Mouse (Mus musculus): ENCODE measurements around the gene Kif5a.
"Not testable (repeated sequence)": the region's sequence is repeated elsewhere in the genome, so short reads cannot be mapped to it uniquely, and the experiment has no call there.

Kif5a gene

DNA sequence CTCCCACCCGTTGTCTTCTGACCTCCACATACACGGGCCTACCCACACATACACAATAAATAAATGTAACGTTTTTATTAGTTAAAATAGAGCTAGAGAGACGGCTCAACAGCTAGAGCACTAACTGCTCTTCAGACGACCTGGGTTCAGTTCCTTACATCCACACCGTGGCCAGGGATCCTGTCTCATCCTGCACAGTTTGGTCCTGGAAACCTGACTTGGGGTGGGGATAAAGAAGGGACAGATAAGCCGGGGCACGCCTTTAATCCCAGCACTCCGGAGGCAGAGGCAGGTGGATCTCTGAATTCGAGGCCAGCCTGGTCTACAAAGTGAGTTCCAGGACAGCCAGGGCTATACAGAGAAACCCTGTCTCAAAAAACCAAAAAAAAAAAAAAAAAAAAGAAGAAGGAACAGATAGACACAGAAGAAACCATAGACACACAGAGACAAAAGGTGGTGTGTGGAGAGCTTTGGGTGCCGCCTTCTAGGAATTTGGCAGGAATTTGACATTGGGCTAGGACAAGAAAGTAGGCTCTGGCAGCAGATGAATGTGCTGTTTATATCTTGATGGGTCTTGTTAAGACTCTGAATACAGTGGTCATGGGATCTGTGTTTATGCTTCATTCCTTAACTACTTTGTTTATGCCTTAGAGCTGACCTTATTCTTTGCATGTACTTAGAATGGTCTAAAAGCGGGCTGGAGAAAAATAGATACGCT lies 49.3 kb downstream of the Kif5a start:
- no peak for DNase-seq (ENCODE audit: low spot score)

DNA sequence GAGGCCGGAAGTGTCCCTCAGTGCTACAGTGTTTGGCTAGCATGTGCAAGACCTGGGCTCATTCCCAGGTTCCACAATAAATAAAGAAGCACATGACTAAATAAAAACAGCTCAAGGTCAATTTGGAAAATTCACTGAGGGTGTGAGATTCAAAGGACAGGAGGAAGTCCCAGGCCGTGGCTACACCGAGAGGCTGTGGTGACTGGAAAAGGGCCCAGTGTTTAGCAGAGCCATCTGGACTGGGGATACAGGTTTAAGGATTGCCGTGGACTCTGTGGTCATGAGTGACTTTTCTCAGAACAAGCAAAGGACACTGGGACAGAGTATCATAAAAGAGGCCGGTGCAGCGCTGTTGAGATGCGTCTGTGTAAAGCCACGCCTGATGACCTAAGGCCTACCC lies 49.9 kb downstream of the Kif5a start:
- DNase-seq (ENCODE audit: low spot score) = no peak

GRCm38 (mm10) chr10:127211414-127211854 lies 51.7 kb downstream of the Kif5a start, which contains the start of gene Pip4k2c:
Gene Pip4k2c, minus strand, starts transcription at chr10:127211585.
- peak; percentile 93 for DNase-seq (ENCODE audit: low spot score)

DNA sequence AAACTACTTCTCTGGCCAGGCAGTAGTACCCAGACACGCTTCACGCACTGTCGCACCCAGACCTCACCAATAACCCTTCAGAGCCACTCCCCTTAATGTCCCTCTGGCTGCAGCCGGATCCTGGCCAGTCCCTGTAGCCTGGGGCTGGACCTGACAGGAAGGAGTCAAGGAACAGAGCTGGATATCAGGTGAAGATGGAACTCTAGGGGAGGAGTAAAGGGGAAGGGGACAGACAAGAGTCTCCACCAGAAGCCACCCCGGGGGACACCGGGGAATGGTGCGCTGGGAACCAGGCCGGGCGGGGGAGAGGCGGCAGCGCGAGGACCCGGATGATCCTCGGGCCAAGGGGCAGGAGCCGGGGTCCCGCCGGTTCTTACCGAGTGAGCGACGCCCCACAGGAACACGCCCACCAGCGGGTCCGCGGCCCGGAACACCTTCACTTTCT lies 52.2 kb downstream of the Kif5a start:
- DNase-seq (ENCODE audit: low spot score) = peak; percentile 29

DNA sequence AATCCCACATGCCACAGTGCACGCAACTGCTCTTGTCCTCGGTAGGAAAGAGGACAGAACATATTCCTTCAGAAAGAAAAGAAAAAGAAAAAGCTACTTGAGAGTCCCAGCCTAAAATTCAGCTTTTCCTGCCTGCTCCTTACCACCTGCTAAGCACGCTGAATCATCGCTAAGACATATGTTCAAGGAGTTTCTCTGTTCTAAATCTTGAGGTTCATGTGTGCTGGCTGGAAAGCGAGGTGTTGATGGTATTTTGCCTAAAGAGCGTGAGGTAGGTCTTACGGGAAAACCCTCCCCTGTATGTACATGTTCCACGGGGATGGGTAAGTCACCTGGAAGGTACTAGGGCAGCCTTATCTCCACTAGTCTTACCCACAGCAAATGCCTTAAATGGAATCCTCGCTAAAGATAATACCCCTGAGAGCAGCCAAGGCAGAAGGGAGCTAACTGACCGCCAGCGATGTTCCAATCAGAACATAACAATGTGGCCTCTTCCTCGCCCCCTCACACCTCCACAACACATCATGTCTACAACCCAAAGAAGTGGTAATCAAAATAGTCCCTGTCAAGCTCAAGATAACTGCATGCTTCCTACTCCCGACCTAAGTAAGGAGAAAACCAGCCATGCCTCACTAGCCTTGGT lies 53.1 kb downstream of the Kif5a start:
- DNase-seq (ENCODE audit: low spot score) = no peak

GRCm38 (mm10) chr10:127208921-127209320 lies 54.2 kb downstream of the Kif5a start:
- DNase-seq (ENCODE audit: low spot score) = no peak

DNA sequence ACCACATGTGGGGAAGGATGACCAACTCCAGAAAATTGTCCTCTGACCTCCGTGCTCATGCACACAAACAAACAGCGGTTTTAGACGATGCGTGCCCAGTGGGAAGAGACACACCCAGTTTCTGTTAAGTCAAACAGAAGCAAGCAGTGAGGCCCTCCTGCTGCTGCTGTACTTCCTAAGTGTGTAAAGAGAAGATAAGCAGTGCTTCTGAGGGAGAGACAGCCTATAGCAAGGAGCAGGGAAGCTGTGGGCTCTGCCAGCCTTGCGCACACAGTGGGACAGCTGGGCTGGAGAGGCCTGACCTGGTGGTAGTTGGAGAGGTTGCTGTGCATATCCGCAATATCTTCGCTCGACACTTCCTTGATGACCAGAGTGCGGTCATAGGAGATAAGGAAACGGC lies 57.8 kb downstream of the Kif5a start:
- DNase-seq (ENCODE audit: low spot score) = no peak

DNA sequence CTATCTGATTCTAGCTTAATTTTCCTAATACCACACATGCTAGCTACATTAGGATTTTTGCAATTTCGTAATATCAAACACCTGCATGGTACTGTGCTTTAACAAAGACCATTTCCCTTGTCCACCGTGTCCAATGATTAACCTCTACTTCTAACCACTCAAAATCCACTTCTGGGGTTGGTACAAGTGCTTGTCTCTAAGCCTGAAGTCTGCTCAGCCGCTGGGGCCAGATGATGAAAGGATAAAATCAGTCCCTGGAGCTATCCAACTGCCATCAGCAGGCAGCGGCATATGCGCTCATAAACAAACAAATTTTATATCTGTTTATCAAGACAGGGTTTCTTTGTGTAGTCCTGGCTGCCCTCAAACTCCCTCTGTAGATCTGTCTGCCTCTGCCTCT lies 58.6 kb downstream of the Kif5a start:
- DNase-seq (ENCODE audit: low spot score) = no peak

DNA sequence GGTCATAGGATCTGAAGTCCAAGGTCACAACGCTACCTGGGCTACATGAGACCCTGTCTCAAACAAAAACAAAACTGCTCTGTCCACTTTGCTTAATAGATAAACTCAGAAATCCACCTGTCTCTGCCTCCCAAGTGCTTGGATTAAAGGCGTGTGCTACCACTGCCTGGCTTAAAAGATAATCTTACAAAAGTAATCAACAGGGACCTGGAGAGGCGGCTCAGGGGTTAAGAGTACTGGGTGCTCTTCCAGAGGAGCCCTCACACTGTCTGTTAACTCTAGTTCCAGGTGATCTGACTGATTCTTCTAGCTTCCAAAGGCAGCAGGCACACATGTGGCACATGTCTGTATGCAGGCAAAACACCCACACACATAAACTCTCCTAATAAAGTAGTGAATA lies 60.0 kb downstream of the Kif5a start:
- DNase-seq (ENCODE audit: low spot score) = no peak

DNA sequence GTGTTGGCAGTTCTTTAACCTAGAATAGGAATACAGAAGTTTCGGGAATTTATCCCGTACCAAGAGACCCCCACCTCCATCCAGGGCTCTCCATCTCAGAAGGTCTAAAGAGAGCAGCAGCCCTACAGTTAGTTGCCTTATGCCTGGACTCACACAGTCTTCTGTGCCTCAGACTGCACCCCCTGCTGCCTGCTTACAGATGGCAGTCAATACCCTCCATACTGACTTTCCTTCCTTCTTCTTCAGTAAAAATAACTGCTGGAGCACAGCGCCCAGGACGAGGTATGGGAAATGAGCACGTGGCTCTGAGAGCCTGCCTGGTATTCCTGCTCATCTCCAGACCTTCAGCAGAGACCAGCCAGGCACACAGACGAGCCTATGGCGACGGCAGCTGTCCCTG lies 62.9 kb downstream of the Kif5a start:
- no peak for DNase-seq (ENCODE audit: low spot score)

DNA sequence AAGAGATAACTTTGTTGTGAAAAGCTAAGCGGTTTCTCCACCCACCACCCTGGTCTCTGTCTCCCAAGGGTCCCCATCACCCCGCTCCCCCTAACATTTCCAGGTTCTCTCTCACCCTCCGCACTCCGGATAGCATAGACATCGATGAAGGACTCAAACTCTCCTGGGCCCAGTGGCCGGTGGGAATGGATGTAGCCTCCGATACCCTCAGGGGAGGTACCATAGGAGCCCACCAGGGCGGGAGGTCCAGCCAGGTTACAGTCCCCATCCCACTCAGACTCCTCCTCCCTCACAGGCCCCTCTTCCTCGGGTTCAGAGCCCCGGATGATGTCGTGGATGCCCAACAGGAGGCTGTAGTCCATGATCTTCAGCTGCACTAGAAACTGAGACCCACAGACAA lies 63.7 kb downstream of the Kif5a start:
- no peak for DNase-seq (ENCODE audit: low spot score)

DNA sequence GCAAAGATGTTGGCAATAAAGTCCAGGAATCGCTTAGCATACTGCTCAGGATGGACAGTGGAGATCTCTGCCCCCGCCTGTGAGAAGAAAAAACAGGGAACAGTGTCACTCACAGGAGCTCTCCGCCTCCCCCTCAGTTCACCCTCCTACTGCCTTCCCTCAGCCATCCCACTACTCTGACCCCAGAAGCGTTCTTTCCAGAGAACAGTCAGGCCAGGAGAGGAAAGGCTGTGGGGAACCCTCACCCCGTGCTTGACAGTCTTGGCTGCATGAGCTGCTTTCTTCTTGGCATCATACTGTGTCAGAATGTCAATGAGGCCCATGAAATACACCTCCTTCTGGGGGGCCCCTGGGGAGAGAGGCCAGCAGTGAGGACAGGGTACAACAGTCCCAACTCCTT lies 64.1 kb downstream of the Kif5a start:
- DNase-seq (ENCODE audit: low spot score) = no peak

- DNase-seq (ENCODE audit: low spot score) = no peak
Observed at GRCm38 (mm10) chr10:127198492-127198891, 64.7 kb downstream of the Kif5a start.

DNA sequence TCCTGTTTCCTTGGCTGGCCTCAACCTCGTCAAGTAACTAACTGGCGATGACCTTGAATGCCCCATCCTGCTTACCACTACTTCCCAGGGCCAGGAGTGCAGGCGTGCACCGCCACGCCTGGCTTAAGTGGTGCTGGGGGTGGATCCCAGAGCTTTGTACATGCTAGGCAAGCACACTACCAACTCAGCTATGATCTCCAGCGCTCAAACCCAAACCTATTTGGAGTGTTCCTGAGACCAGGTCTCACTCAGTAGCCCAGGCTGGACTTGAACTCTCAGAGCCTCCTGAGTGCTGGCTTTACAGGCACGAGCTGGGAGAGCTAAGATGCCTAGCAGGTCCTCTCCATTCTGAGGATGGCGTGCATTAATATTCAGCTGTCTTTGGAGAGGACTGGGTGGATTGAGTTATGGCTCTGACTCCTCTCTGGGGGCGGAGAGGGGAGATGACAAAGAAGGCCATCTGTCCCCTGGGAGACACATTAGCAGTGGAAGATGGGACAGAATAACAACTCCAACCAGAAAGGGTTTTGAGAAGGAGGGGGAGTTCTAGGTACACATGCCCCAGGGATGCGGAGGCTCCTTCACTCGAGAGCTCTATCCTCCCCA lies 65.5 kb downstream of the Kif5a start:
- no peak for DNase-seq (ENCODE audit: low spot score)

DNA sequence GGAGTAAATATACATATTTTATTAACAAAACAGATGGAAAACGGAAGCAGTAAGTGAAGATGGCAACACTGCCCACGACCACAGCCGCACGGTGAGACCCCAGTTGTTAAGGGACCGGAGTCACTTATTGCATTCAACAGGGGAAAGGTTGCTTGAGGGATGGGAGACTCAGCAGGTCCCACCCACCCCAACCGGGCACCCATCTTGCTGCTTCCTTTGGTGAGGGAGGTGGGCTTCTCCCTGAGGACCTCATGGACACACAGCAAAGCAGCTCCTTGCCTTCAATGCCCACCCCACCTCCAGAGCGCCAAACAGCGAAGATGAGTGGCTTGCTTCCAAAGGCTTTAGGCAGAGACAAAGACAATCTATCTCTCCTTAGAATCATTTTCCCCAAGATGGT lies 66.0 kb downstream of the Kif5a start:
- no peak for DNase-seq (ENCODE audit: low spot score)

- peak; percentile 75 for DNase-seq (ENCODE audit: low spot score)
Observed at GRCm38 (mm10) chr10:127196392-127196791, 66.8 kb downstream of the Kif5a start.

GRCm38 (mm10) chr10:127195328-127196129 lies 67.6 kb downstream of the Kif5a start, which contains the start of gene Dtx3:
Gene Dtx3, minus strand, starts transcription at chr10:127195728.
- peak; percentile 43 for DNase-seq (ENCODE audit: low spot score)

GRCm38 (mm10) chr10:127194428-127195327 lies 68.5 kb downstream of the Kif5a start:
- peak; percentile 76 for DNase-seq (ENCODE audit: low spot score)

DNA sequence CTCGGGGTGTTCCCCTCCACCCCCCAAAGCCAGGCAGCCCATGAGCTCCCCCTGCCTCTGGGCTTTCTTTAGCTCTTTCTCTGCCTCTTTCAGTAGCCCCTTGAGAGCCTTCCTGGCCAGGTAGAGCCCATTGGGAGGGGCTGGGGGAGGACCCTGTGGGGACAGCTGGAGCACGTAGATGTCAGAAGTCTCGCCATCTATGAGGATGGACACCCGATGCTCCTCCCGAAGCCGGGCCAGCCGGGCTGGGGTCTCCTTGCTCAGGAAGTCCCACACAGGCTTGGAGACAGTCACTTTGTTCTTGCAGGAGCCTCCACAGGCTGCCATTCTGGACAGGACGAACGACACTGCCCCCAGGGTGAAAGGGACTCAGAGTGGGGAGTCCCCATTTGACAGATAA lies 70.1 kb downstream of the Kif5a start:
- no peak for DNase-seq (ENCODE audit: low spot score)

DNA sequence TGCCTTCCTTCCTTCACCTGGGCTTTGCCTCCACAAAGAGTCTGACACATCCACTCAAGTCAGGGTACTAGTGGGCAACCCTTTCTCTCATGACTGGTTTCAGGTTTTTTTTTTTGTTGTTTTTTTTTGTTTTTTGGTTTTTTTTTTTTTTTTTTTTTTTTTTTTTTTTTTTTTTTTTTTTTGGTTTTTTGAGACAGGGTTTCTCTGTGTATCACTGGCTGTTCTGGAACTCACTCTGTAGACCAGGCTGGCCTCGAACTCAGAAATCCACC lies 71.2 kb downstream of the Kif5a start:
- not testable (repeated sequence) for DNase-seq (ENCODE audit: low spot score)
